Mouse (Mus musculus) liver, adult (tissue): Measurements from ENCODE around the gene Cep83.

Experiments used
- GATA4 ChIP-seq: IDR thresholded peaks from 2 replicates; pipeline ENCODE4 v1.6.1; 2014; ENCODE audit warnings: mild to moderate bottlenecking, low read length; ENCODE audit not compliant: insufficient replicate concordance

The Cep83 gene

GRCm38 (mm10) chr10:94741459-94741858 lies 53.0 kb downstream of the Cep83 start:
- TF ChIP-seq GATA4, result no peak

GRCm38 (mm10) chr10:94747011-94747410 lies 58.6 kb downstream of the Cep83 start:
- no peak for TF ChIP-seq GATA4

DNA sequence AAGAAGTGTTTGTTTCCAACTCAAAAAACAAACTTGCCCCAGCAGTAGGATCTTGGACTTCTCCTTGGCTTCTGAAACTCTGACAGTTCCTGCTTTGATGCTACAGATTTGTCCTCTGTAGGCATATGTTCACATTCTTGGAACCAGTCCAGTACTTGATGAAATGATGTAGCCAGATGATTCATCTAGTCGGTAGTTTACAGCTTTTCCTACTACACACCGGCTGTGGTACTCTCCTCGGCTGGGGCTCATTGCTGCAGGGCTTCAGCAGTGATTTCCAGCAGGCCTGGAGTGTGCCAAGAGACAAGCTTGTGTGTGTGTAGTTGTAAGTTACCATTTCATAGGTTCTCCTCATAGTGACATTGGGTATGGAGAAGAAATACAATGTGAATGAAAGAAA lies 83.0 kb downstream of the Cep83 start:
- no peak for TF ChIP-seq GATA4

DNA sequence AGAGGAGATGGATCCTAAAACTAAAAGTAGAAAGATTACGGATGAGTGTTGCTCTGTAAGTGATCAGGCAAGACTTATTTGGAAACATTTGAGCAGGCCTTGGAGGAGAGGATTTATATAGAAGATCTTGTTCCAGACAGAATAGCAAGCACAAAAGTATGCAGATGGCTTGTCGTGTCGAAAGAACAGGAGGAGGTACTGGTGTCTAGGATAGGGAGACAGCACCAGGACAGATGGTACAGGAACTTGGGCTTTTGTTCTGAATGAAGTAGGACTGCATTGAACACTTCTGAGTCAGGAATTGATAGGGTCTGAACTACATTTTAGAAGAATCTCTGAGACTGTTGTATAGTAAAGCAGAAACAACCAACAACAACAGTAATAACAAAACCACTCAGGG lies 89.1 kb downstream of the Cep83 start:
- no peak for TF ChIP-seq GATA4

- no peak for TF ChIP-seq GATA4
Observed at GRCm38 (mm10) chr10:94779319-94779718, 90.9 kb downstream of the Cep83 start.

DNA sequence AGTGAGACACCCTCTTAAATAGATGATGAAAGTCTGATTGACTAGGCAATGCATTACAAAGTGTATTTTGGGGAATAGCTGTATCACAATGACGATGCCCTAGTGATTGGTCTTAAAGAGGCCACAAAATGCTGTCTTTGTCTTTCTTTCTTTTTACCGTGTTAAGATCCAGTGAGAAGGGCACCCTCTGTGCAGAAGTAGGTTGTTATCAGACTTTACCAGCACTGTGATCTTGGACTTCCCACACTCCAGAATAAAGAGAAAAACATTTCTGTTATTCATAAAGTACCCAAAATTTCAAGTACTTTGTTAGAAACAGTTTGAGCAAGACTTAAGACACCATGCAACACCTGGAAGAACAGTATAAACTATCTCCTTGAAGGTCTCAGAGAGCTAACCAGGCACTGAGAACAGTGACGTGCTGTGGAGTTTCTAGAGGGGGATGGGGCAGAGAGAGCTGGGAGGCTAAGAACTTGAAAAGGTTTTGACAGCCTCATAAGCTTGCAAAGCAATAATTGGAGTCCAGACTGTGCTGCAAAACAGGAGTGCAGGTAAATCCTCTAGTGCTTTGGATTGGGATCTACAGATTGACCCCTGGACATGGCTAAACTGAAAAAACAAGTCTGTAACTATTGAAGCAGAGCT lies 92.3 kb downstream of the Cep83 start:
- no peak for TF ChIP-seq GATA4

DNA sequence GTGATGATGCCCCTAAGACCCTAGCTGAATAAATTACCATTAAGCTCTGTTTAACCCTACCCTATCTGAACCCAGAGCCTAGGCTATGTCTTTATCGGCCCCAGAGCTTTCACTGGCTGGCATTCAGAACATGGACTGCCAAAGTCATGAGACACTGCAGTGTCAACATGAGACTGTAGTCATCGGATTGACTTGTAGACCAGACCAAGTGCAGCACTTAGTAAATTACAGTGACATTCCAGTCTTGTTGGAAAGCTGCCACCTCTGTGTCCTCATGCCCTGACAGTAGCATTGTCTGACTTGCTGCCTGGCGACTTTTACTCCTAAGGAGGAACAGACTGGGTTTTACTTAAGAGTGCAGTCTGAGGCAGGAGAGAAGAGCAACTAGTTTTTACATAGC lies 100.8 kb downstream of the Cep83 start:
- no peak for TF ChIP-seq GATA4

- TF ChIP-seq GATA4, result no peak
Observed at GRCm38 (mm10) chr10:94793914-94794313, 105.5 kb downstream of the Cep83 start.

- TF ChIP-seq GATA4, result no peak
Observed at GRCm38 (mm10) chr10:94794666-94795244, 106.3 kb downstream of the Cep83 start.

DNA sequence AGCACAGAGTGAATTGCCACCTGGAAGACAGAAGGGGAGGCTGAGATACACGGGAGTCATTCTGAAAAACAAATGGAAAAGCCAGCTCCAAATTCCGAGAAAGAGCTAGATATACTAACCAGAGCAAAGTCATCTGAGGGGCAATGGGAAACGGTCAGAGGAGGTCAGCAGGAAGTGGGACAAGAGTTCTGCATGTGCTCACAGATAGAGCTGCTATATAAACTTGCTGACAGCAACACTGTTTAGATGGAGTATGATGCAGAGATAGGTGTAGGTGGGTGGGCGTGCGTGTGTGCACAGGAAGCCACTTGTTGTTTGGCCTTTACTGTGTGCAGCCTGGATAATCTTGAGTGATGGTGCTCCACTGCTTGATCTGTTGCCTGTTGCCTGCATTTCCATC lies 109.7 kb downstream of the Cep83 start:
- TF ChIP-seq GATA4, result peak; percentile 91

GRCm38 (mm10) chr10:94799485-94800239 lies 111.2 kb downstream of the Cep83 start:
- no peak for TF ChIP-seq GATA4

DNA sequence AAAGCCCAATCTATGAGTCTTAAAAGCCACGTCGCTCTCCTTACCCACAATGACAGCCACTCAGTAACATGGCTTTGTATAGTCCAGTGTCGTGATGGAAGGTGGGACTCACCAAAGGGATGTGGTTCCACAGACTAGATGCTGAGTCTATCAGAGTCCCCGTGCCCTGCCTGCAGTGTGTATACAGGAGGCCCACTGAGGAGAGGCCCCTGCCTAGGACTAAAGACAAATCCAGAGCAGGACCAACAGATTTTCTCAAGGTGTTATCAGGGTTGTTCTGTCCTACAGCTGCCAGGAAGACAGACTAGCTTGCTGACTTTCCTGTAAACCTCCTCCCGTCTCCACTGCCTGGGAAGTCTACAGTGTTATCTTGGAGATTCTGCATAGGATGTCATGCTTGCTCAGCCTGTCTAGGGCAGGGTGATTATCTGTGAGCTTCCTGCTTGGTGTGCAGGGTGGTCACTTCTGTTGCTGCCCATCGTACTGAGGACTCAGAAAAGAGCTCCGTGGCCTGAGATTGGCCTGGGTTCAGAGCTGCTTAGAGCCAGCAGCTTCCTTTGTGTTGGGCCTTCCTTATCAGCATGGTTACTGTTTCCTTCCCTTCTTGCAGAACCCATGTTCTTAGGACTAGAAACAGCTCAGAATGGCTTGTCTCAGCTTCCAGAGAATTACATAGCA lies 112.4 kb downstream of the Cep83 start:
- TF ChIP-seq GATA4, result peak; percentile 100

- peak; percentile 48; the same call in 1 of the 2 replicates for TF ChIP-seq GATA4
Observed at GRCm38 (mm10) chr10:94804029-94804908, 115.8 kb downstream of the Cep83 start.

DNA sequence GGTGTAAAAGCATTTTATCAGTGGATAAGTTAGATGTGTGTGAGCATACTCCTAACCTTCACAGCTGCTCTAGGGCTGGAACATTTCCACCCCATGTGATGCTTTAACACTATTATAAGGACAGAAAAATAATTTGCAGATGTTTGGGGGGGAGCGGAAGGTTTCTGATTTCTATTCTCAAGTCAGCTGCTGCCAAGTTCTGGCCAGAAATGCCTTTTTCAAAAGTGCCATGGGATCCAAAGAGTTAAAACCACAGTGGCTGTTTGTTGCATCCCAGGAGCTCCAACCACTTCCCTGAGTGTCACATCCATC lies 116.4 kb downstream of the Cep83 start:
- TF ChIP-seq GATA4, result no peak

DNA sequence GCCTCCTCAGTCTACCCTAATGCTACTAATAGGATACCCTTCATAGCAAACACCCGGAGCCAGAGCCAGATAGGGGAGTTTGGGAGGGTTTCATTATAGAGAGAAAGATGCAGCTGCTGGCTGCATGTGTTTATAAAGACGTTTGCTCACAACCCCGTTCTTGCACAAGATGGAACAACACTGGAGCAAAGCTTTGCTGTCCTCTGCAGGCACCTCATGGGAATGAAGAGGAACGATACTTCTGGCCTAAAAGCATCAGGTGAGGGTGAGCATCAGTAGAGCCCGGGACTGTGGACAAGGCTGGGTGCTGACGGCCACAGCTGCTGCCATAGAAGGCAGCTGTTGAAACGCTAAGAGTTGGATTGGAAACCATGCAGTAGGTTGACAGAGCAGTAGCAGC lies 118.9 kb downstream of the Cep83 start:
- TF ChIP-seq GATA4, result no peak
